In the genomic region with DNA sequence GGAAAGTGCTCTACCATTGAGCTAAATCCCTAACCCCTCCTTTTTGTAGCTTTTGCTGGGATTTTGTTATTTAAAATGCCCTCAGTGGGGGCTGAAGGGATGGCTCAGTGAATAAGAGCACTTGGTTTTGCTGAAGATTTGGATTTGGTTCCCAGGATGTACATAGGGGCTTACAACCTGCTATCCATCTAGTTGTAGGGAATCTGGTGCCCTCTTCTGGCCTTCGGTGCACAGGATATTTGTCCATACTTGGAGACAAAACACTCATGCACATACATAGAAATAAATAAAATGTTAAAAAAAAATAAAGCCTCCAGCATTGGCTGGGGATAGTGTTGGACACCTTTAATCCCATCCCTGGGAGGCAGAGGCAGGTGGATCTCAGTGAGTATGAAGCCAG, we compare ENCODE assay signal across 14 mouse cellular contexts. TPM values are rescaled to one million over a fixed set of nuclear protein-coding genes. Genes with fewer than 3 reads are reported as not detected.
DNase-seq lines count a peak whose midpoint lies in the region; ATAC-seq and TF ChIP-seq lines count a peak whose summit lies in the region.
"Had no signal": no experiment of that assay in that cellular context is flagged by ENCODE, and none has a peak within 500 bp of the region (broad histone marks: within the 10 kb centered on the region; RNA-seq: fewer than 3 reads in every experiment).

No protein-coding gene starts in this region.

- no peak for ATAC-seq in heart, embryonic 12.5 days (ENCODE audit: insufficient number of reproducible peaks, low FRiP score)
- no peak for ATAC-seq in liver, postnatal 0 days
- ATAC-seq in liver, embryonic 12.5 days, result no peak

- TF ChIP-seq POLR2A in heart, adult 2 months (IDR thresholded peaks at IDR 0.05; ENCODE audit: insufficient read depth, low read depth, low read length), result no peak
- TF ChIP-seq POLR2A in MEL (IDR thresholded peaks at IDR 0.05; ENCODE audit: control insufficient read depth in 1 of 2, insufficient read depth in 1 of 2, low read depth in 1 of 2, low read length in 2 of 2, poor library complexity in 1 of 2), result no peak

- H3K27ac ChIP-seq in heart, adult 2 months, result no peak overlapping the region
- no peak overlapping the region for H3K27ac ChIP-seq in heart, embryonic 12.5 days (ENCODE audit: poor library complexity, severe bottlenecking)
- no peak overlapping the region for H3K27ac ChIP-seq in liver, postnatal 0 days (ENCODE audit: low read depth)
- no peak overlapping the region for H3K27ac ChIP-seq in liver, embryonic 12.5 days
- H3K27ac ChIP-seq in MEL (ENCODE audit: control insufficient read depth, low read depth, low read length), result no peak overlapping the region

- peaks cover 2% of the 10 kb centered on the region for H3K4me1 ChIP-seq in heart, adult 2 months (ENCODE audit: control insufficient read depth, insufficient read depth, low read length)
- H3K4me1 ChIP-seq in heart, embryonic 12.5 days (replicated peaks), result peaks cover 11% of the 10 kb centered on the region
- H3K4me1 ChIP-seq in liver, postnatal 0 days (ENCODE audit: insufficient read depth), result peaks cover 14% of the 10 kb centered on the region
- H3K4me1 ChIP-seq in liver, embryonic 12.5 days, result peaks cover 21% of the 10 kb centered on the region
- H3K4me1 ChIP-seq in MEL (ENCODE audit: control insufficient read depth in 1 of 2, insufficient read depth in 2 of 2, low read length in 2 of 2), result peaks cover 0 to 10% of the 10 kb centered on the region in 2 experiments; a peak in 1 of 4 replicates

- no peaks in the 10 kb centered on the region for H3K79me2 ChIP-seq in heart, adult 2 months (replicated peaks; ENCODE audit: control insufficient read depth, insufficient read depth, low read length)
- peaks cover 20% of the 10 kb centered on the region for H3K79me2 ChIP-seq in MEL (ENCODE audit: control insufficient read depth, insufficient read depth, low read length, poor library complexity)

- no peak overlapping the region for H3K4me3 ChIP-seq in heart, adult 2 months
- no peak overlapping the region for H3K4me3 ChIP-seq in heart, embryonic 12.5 days
- H3K4me3 ChIP-seq in liver, postnatal 0 days (ENCODE audit: low read depth, low read length), result no peak overlapping the region
- H3K4me3 ChIP-seq in liver, embryonic 12.5 days, result no peak overlapping the region
- H3K4me3 ChIP-seq in MEL (ENCODE audit: control insufficient read depth in 1 of 2, insufficient read depth in 1 of 2, low read depth in 2 of 2, low read length in 2 of 2), result no peak overlapping the region
- H3K4me3 ChIP-seq: erythroblast, embryonic 14.5 days had no signal

- TF ChIP-seq EP300 in heart, adult 2 months (IDR thresholded peaks at IDR 0.05; ENCODE audit: insufficient read depth, low read depth, low read length), result no peak
- no peak for TF ChIP-seq EP300 in liver, postnatal 0 days (IDR thresholded peaks at IDR 0.05; ENCODE audit: low read depth)
- no peak for TF ChIP-seq EP300 in MEL (IDR thresholded peaks at IDR 0.05; ENCODE audit: low read depth in 1 of 2, low read length in 2 of 2)

- peak; percentile 63 for TF ChIP-seq CTCF in heart, adult 2 months (IDR thresholded peaks at IDR 0.05)
- peak; percentile 56 for TF ChIP-seq CTCF in liver, postnatal 0 days (IDR thresholded peaks at IDR 0.05; ENCODE audit: low read depth)
- peak in 1 of 3 experiments; percentile 43; a peak in 2 of 6 replicates for TF ChIP-seq CTCF in MEL (IDR thresholded peaks at IDR 0.05 in 2 of 3, conservative IDR thresholded peaks at IDR 0.05 in 1 of 3; ENCODE audit: control insufficient read depth in 1 of 3, insufficient read depth in 1 of 3, low read depth in 2 of 3, low read length in 3 of 3, poor library complexity in 1 of 3, severe bottlenecking in 1 of 3)

- no peaks in the 10 kb centered on the region for H3K9me3 ChIP-seq in heart, embryonic 12.5 days (replicated peaks)
- no peaks in the 10 kb centered on the region for H3K9me3 ChIP-seq in liver, postnatal 0 days (ENCODE audit: low read length)
- no peaks in the 10 kb centered on the region for H3K9me3 ChIP-seq in liver, embryonic 12.5 days (replicated peaks)
- no peaks in the 10 kb centered on the region for H3K9me3 ChIP-seq in MEL (replicated peaks; ENCODE audit: insufficient read depth, low read length)
- H3K9me3 ChIP-seq: G1E had no signal

- no peaks in the 10 kb centered on the region; the same call in 1 of the 2 replicates for H3K36me3 ChIP-seq in heart, adult 2 months (ENCODE audit: control insufficient read depth, insufficient read depth, low read length)
- peaks cover 55% of the 10 kb centered on the region for H3K36me3 ChIP-seq in heart, embryonic 12.5 days
- peaks cover 29% of the 10 kb centered on the region for H3K36me3 ChIP-seq in liver, postnatal 0 days (replicated peaks; ENCODE audit: insufficient read depth, low read length)
- H3K36me3 ChIP-seq in liver, embryonic 12.5 days, result peaks cover 66% of the 10 kb centered on the region
- peaks cover 0 to 12% of the 10 kb centered on the region in 2 experiments; a peak in 3 of 4 replicates for H3K36me3 ChIP-seq in MEL (ENCODE audit: control insufficient read depth in 1 of 2, insufficient read depth in 2 of 2, low read length in 2 of 2)

- WGBS in heart, adult 2 months, result 51% methylated on average over 1 of the region's 1 CpGs
- WGBS in heart, embryonic 12.5 days, result 73% methylated on average over 1 of the region's 1 CpGs
- WGBS in liver, postnatal 0 days (ENCODE audit: insufficient replicate concordance), result 72% methylated on average over 1 of the region's 1 CpGs
- 76% methylated on average over 1 of the region's 1 CpGs for WGBS in liver, embryonic 12.5 days (ENCODE audit: insufficient replicate concordance)

- no peak overlapping the region for H3K4me2 ChIP-seq in heart, embryonic 12.5 days
- H3K4me2 ChIP-seq in liver, postnatal 0 days (ENCODE audit: low read depth, low read length), result no peak overlapping the region
- H3K4me2 ChIP-seq in liver, embryonic 12.5 days, result no peak overlapping the region

- intact Hi-C loops in heart, adult 2 months (cut with DNase I), result loop anchor here (1.0 kb wide), 1 partner anchor 123 kb away; no protein-coding TSS in a partner anchor

- H3K27me3 ChIP-seq in heart, adult 2 months (ENCODE audit: control insufficient read depth, insufficient read depth, low read length), result no peaks in the 10 kb centered on the region
- no peaks in the 10 kb centered on the region for H3K27me3 ChIP-seq in heart, embryonic 12.5 days (replicated peaks)
- H3K27me3 ChIP-seq in liver, postnatal 0 days (ENCODE audit: insufficient read depth, low read length), result no peaks in the 10 kb centered on the region
- no peaks in the 10 kb centered on the region for H3K27me3 ChIP-seq in liver, embryonic 12.5 days (replicated peaks)
- H3K27me3 ChIP-seq in MEL (ENCODE audit: control insufficient read depth in 1 of 2, insufficient read depth in 2 of 2, low read length in 2 of 2), result no peaks in the 10 kb centered on the region

- TF ChIP-seq RAD21 in MEL (IDR thresholded peaks at IDR 0.05; ENCODE audit: low read depth, low read length), result peak; percentile 21

- no peak overlapping the region for H3K9ac ChIP-seq in heart, adult 2 months (ENCODE audit: low read depth, low read length)
- no peak overlapping the region for H3K9ac ChIP-seq in heart, embryonic 12.5 days
- H3K9ac ChIP-seq in liver, postnatal 0 days (replicated peaks), result no peak overlapping the region
- no peak overlapping the region for H3K9ac ChIP-seq in liver, embryonic 12.5 days
- no peak overlapping the region for H3K9ac ChIP-seq in MEL (ENCODE audit: control insufficient read depth, low read depth, low read length, poor library complexity, severe bottlenecking)

- DNase-seq in heart, adult 2 months, result no peak
- no peak for DNase-seq in liver, postnatal 0 days
- DNase-seq in MEL (ENCODE audit: low read depth, low spot score), result peak; percentile 35
- peak; percentile 40 for DNase-seq in retina, postnatal 1 day
- no peak for DNase-seq in adrenal gland, adult 18-20 months (ENCODE audit: low spot score in 2 of 2)
- DNase-seq in layer of hippocampus, adult 9-11 months, result no peak
- DNase-seq: cerebellum, adult 11-12 months; gastrocnemius, postnatal 10 days; left cerebral cortex, postnatal 4 days; lung, postnatal 14 days had no signal

RNA-seq across cellular contexts. Expression of a gene that starts 2.5 kb away (rescaled TPM):
- total RNA-seq in heart, adult 2 months (2021), result 1 to 10 TPM; 6.2 to 7.5 TPM
- polyA plus RNA-seq in heart, adult 2 months (2012; rRNA removed), result 5.3 and 7.7 TPM in 2 replicates
- 8.5 and 8.6 TPM in 2 replicates for polyA plus RNA-seq in heart, embryonic 12.5 days (2016; fragmentation: Nextera tagmentation; extraction: Ambion mirVana)
- polyA plus RNA-seq in liver, postnatal 0 days (2015; fragmentation: Nextera tagmentation; extraction: Ambion mirVana), result 3.6 and 3.7 TPM in 2 replicates
- 11.9 and 12.4 TPM in 2 replicates for polyA plus RNA-seq in liver, embryonic 12.5 days (2016; fragmentation: Nextera tagmentation; extraction: Ambion mirVana)
- total RNA-seq in MEL (2012; rRNA removed), result 29.1 and 33.8 TPM in 2 replicates
- polyA plus RNA-seq in MEL (2012; ENCODE audit: insufficient read depth in 1 of 2, insufficient read length in 2 of 2, low read depth in 1 of 2, low replicate concordance in 2 of 2, missing spikeins in 1 of 2), result 10 to 100 TPM in 1 of 2 experiments, not detected in 1; 43.2 TPM
- total RNA-seq in adrenal gland, adult 18-20 months (2021), result 10 to 100 TPM; 13.2 to 15.3 TPM

RNA-seq across cellular contexts. Expression of a gene that starts 14.7 kb away (rescaled TPM):
- total RNA-seq in heart, adult 2 months (2021), result 100 to 1,000 TPM; 167 to 194 TPM
- polyA plus RNA-seq in heart, adult 2 months (2012; rRNA removed), result 80.9 and 150 TPM in 2 replicates
- polyA plus RNA-seq in heart, embryonic 12.5 days (2016; fragmentation: Nextera tagmentation; extraction: Ambion mirVana), result 490 and 502 TPM in 2 replicates
- 253 and 267 TPM in 2 replicates for polyA plus RNA-seq in liver, postnatal 0 days (2015; fragmentation: Nextera tagmentation; extraction: Ambion mirVana)
- 394 and 403 TPM in 2 replicates for polyA plus RNA-seq in liver, embryonic 12.5 days (2016; fragmentation: Nextera tagmentation; extraction: Ambion mirVana)
- 245 and 255 TPM in 2 replicates for total RNA-seq in MEL (2012; rRNA removed)
- polyA plus RNA-seq in MEL (2012; ENCODE audit: insufficient read depth in 1 of 2, insufficient read length in 2 of 2, low read depth in 1 of 2, low replicate concordance in 2 of 2, missing spikeins in 1 of 2), result 100 to 1,000 TPM in 1 of 2 experiments, not detected in 1; 252 TPM
- 100 to 1,000 TPM; 214 to 218 TPM for total RNA-seq in adrenal gland, adult 18-20 months (2021)

RNA-seq across cellular contexts. Expression of a gene that starts 23.8 kb away (rescaled TPM):
- total RNA-seq in heart, adult 2 months (2021), result 10 to 100 TPM; 23.5 to 27.6 TPM
- polyA plus RNA-seq in heart, adult 2 months (2012; rRNA removed), result 18.4 and 24.7 TPM in 2 replicates
- 61.7 and 61.8 TPM in 2 replicates for polyA plus RNA-seq in heart, embryonic 12.5 days (2016; fragmentation: Nextera tagmentation; extraction: Ambion mirVana)
- polyA plus RNA-seq in liver, postnatal 0 days (2015; fragmentation: Nextera tagmentation; extraction: Ambion mirVana), result 26.3 and 30.7 TPM in 2 replicates
- polyA plus RNA-seq in liver, embryonic 12.5 days (2016; fragmentation: Nextera tagmentation; extraction: Ambion mirVana), result 74.6 and 80.1 TPM in 2 replicates
- 96.6 and 119 TPM in 2 replicates for total RNA-seq in MEL (2012; rRNA removed)
- 100 to 1,000 TPM; 126 to 599 TPM for polyA plus RNA-seq in MEL (2012; ENCODE audit: insufficient read depth in 1 of 2, insufficient read length in 2 of 2, low read depth in 1 of 2, low replicate concordance in 2 of 2, missing spikeins in 1 of 2)
- 10 to 100 TPM; 40.0 to 45.5 TPM for total RNA-seq in adrenal gland, adult 18-20 months (2021)

RNA-seq across cellular contexts. Expression of a gene that starts 23.8 kb away (rescaled TPM):
- total RNA-seq in heart, adult 2 months (2021), result 10 to 100 TPM; 19.4 to 20.4 TPM
- 29.0 and 39.2 TPM in 2 replicates for polyA plus RNA-seq in heart, adult 2 months (2012; rRNA removed)
- polyA plus RNA-seq in heart, embryonic 12.5 days (2016; fragmentation: Nextera tagmentation; extraction: Ambion mirVana), result 36.9 and 45.3 TPM in 2 replicates
- 13.2 and 14.7 TPM in 2 replicates for polyA plus RNA-seq in liver, postnatal 0 days (2015; fragmentation: Nextera tagmentation; extraction: Ambion mirVana)
- polyA plus RNA-seq in liver, embryonic 12.5 days (2016; fragmentation: Nextera tagmentation; extraction: Ambion mirVana), result 42.1 and 43.3 TPM in 2 replicates
- total RNA-seq in MEL (2012; rRNA removed), result 88.2 and 116 TPM in 2 replicates
- 10 to 100 TPM in 1 of 2 experiments, not detected in 1; 86.1 TPM for polyA plus RNA-seq in MEL (2012; ENCODE audit: insufficient read depth in 1 of 2, insufficient read length in 2 of 2, low read depth in 1 of 2, low replicate concordance in 2 of 2, missing spikeins in 1 of 2)
- 10 to 100 TPM; 32.2 to 36.2 TPM for total RNA-seq in adrenal gland, adult 18-20 months (2021)

RNA-seq across cellular contexts. Expression of a gene that starts 24.0 kb away (rescaled TPM):
- total RNA-seq in heart, adult 2 months (2021), result 100 to 1,000 TPM; 189 to 251 TPM
- 166 and 182 TPM in 2 replicates for polyA plus RNA-seq in heart, adult 2 months (2012; rRNA removed)
- polyA plus RNA-seq in heart, embryonic 12.5 days (2016; fragmentation: Nextera tagmentation; extraction: Ambion mirVana), result 27.6 and 29.8 TPM in 2 replicates
- polyA plus RNA-seq in liver, postnatal 0 days (2015; fragmentation: Nextera tagmentation; extraction: Ambion mirVana), result 2.4 and 3.3 TPM in 2 replicates
- 4.5 and 4.9 TPM in 2 replicates for polyA plus RNA-seq in liver, embryonic 12.5 days (2016; fragmentation: Nextera tagmentation; extraction: Ambion mirVana)
- total RNA-seq in MEL (2012; rRNA removed), result 5.0 and 5.7 TPM in 2 replicates
- 1 to 10 TPM in 1 of 2 experiments, not detected in 1; 8.6 TPM for polyA plus RNA-seq in MEL (2012; ENCODE audit: insufficient read depth in 1 of 2, insufficient read length in 2 of 2, low read depth in 1 of 2, low replicate concordance in 2 of 2, missing spikeins in 1 of 2)
- total RNA-seq in adrenal gland, adult 18-20 months (2021), result 10 to 100 TPM; 13.1 to 17.6 TPM

Comparison
In these comparisons a context has a peak if more than half of its experiments do, and no peak if none do; other contexts are left out.
1. DNase-seq: peak in MEL (single experiment) and retina, postnatal 1 day (single experiment); none in heart, adult 2 months (0 of 2), liver, postnatal 0 days (single experiment), adrenal gland, adult 18-20 months (0 of 2) and layer of hippocampus, adult 9-11 months (single experiment).